Mouse (Mus musculus) limb, embryonic 15.5 days (tissue): ENCODE results near the gene Fam170b. TPM values are rescaled to one million over a fixed set of nuclear protein-coding genes. Genes with fewer than 3 reads are reported as not detected.

Source experiments
- ATAC-seq: fragments of 200-750 bp; cut with Nextera tagmentation; 2 replicates; pipeline ENCODE4 v1.8.0; 2017; ENCODE audit warnings: low read depth, moderate TSS enrichment; ENCODE audit not compliant: insufficient number of reproducible peaks, low FRiP score, low TSS enrichment
- H3K27ac ChIP-seq: fragments of 300-500 bp; sonication (generic); 2 replicates; pipeline ENCODE4 v1.5.1; 2015; ENCODE audit warnings: moderate library complexity, mild to moderate bottlenecking, inconsistent platforms
- H3K27me3 ChIP-seq: fragments of 300-500 bp; sonication (generic); 2 replicates; pipeline ENCODE4 v1.6.1; 2015; ENCODE audit warnings: inconsistent platforms
- H3K36me3 ChIP-seq: fragments of 300-500 bp; sonication (generic); 2 replicates; pipeline ENCODE4 v1.6.1; 2015; ENCODE audit warnings: inconsistent platforms
- H3K4me1 ChIP-seq: fragments of 300-500 bp; sonication (generic); 2 replicates; pipeline ENCODE4 v1.6.1; 2015; ENCODE audit warnings: inconsistent platforms
- H3K4me2 ChIP-seq: fragments of 300-500 bp; sonication (generic); 2 replicates; pipeline ENCODE4 v1.6.1; 2015; ENCODE audit warnings: mild to moderate bottlenecking, inconsistent platforms
- H3K4me3 ChIP-seq: fragments of 300-500 bp; sonication (generic); 2 replicates; pipeline ENCODE4 v1.5.1; 2015; ENCODE audit warnings: mild to moderate bottlenecking, inconsistent platforms
- H3K9ac ChIP-seq: fragments of 300-500 bp; sonication (generic); 2 replicates; pipeline ENCODE4 v1.6.1; 2015; ENCODE audit warnings: inconsistent platforms
- H3K9me3 ChIP-seq: fragments of 300-500 bp; sonication (generic); 2 replicates; pipeline ENCODE4 v1.6.1; 2016; ENCODE audit warnings: inconsistent platforms
- WGBS: fragments of 180-500 bp; shearing (Covaris S2); methylation state at CpG from one replicate; pipeline ENCODE4 v1.1.7; 2015; 5-methylcytosine and 5-hydroxymethylcytosine counted together
- polyA plus RNA-seq: library from polyadenylated mRNA; unstranded; fragments of >200 nt; fragmentation: Nextera tagmentation; extraction: Ambion mirVana; gene quantifications from 2 replicates; pipeline ENCODE4 v1.2.1, GENCODE M21; 2015

Fam170b gene
- polyA plus RNA-seq, 1 experiment from 2014 or later: not detected

GRCm38 (mm10) chr14:32865331-32865730, 31.6 kb downstream of the Fam170b start:
- ATAC-seq: no peak
- 80% methylated on average over 3 of the region's 3 CpGs for WGBS

GRCm38 (mm10) chr14:32871963-32872362, 38.2 kb downstream of the Fam170b start:
- no peak for ATAC-seq
- WGBS: 85% methylated on average over 5 of the region's 5 CpGs

More at GRCm38 (mm10) chr14:32865331-32865730, 31.6 kb downstream of the Fam170b start:
- Histone ChIP-seq H3K4me1 (peaks cover 11% of the 10 kb centered on the region), H3K4me3 (no peak overlapping the region), H3K9ac (no peak overlapping the region), H3K4me2 (no peak overlapping the region), H3K27ac (no peak overlapping the region), H3K27me3 (no peaks in the 10 kb centered on the region), H3K9me3 (no peaks in the 10 kb centered on the region), H3K36me3 (peaks cover 6% of the 10 kb centered on the region; the same call in 1 of the 2 replicates)

GRCm38 (mm10) chr14:32877549-32877948, 43.8 kb downstream of the Fam170b start:
- Histone ChIP-seq H3K27ac (no peak overlapping the region), H3K36me3 (no peaks in the 10 kb centered on the region), H3K4me2 (no peak overlapping the region), H3K9me3 (no peaks in the 10 kb centered on the region), H3K9ac (no peak overlapping the region), H3K4me3 (no peak overlapping the region), H3K27me3 (no peaks in the 10 kb centered on the region), H3K4me1 (peaks cover 8% of the 10 kb centered on the region; the same call in 1 of the 2 replicates)
- no peak for ATAC-seq
- WGBS: 79% methylated on average over 6 of the region's 6 CpGs

More at GRCm38 (mm10) chr14:32871963-32872362, 38.2 kb downstream of the Fam170b start:
- Histone ChIP-seq H3K27me3 (no peaks in the 10 kb centered on the region), H3K4me3 (no peak overlapping the region), H3K36me3 (no peaks in the 10 kb centered on the region), H3K4me2 (no peak overlapping the region), H3K9ac (no peak overlapping the region), H3K27ac (no peak overlapping the region), H3K9me3 (no peaks in the 10 kb centered on the region), H3K4me1 (peaks cover 5% of the 10 kb centered on the region; the same call in 1 of the 2 replicates)

GRCm38 (mm10) chr14:32880332-32880731, 46.6 kb downstream of the Fam170b start:
- ATAC-seq: no peak
- Histone ChIP-seq H3K4me1 (peaks cover 6% of the 10 kb centered on the region; the same call in 1 of the 2 replicates), H3K9ac (no peak overlapping the region), H3K27me3 (no peaks in the 10 kb centered on the region), H3K27ac (no peak overlapping the region), H3K4me2 (no peak overlapping the region), H3K4me3 (no peak overlapping the region), H3K9me3 (no peaks in the 10 kb centered on the region), H3K36me3 (no peaks in the 10 kb centered on the region)
- 77% methylated on average over 5 of the region's 5 CpGs for WGBS

- Histone ChIP-seq H3K4me2 (no peak overlapping the region), H3K36me3 (no peaks in the 10 kb centered on the region), H3K4me3 (no peak overlapping the region), H3K27ac (no peak overlapping the region), H3K27me3 (no peaks in the 10 kb centered on the region), H3K4me1 (0 out of 2 replicates have a peak, but pooled peaks cover 3% of the 10 kb centered on the region), H3K9me3 (no peaks in the 10 kb centered on the region), H3K9ac (no peak overlapping the region)
- WGBS: 71% methylated on average over 1 of the region's 1 CpGs
- no peak for ATAC-seq
Measured at GRCm38 (mm10) chr14:32881693-32882092, 47.9 kb downstream of the Fam170b start.

Other genes starting within 250 kb of the Fam170b start
- 0.06 and 0.16 TPM in 2 replicates for gene Prrxl1, start 234.6 kb upstream of the Fam170b start, polyA plus RNA-seq
- gene 3425401B19Rik, start 148.7 kb upstream of the Fam170b start, polyA plus RNA-seq: 1.3 and 2.8 TPM in 2 replicates
- gene Tmem273, start 48.0 kb upstream of the Fam170b start, polyA plus RNA-seq: 0.93 and 1.4 TPM in 2 replicates
- 26.3 and 31.6 TPM in 2 replicates for gene Vstm4, start 22.8 kb downstream of the Fam170b start, polyA plus RNA-seq
- 0.17 and 0.37 TPM in 2 replicates for gene Lrrc18, start 157.4 kb downstream of the Fam170b start, polyA plus RNA-seq